Mouse (Mus musculus): ENCODE results near the gene Pigx.

The Pigx gene

DNA sequence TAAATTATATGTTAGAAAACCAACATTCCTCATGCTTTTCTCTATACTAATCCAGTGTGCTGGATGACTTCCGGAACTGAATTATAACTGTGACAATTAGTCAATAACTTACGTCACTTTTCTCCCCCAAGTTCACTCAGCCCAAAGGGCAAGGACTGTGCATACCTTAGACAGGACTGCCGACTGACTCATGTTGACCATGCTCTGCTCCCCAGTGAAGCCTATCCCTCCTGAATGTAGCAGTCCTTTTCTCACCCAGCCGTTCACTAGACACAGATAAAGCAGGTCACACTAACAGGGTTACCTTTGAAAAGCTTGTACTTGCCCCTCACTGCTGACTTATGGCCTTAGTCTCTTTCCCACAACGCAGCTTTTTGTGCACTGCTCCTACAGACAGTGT, 40.7 kb downstream of the Pigx start:
- DNase-seq, result no peak

DNA sequence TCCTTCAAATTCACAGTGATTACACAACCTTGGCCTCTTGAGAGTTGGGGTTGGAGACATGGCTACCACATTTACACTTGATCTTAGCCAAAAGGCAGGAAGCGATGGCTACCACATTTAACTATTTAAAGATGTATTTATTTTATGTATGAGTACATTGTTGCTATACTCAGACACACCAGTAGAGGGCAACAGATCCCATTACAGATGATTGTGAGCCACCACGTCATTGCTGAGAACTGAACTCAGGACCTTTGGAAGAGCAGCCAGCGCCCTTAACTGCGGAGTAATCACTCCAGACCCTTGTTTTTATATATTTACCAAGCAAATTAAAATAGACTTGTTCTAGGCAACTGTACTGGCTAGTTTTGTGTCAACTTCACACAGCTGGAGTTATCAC, 57.2 kb downstream of the Pigx start:
- no peak for DNase-seq
